Mouse (Mus musculus): ENCODE measurements at regions not wholly inside any gene's neighbourhood (a gene's known extent, or its start where the extent isn't known, plus 50 kb on each side); places are given as distances from the start of the nearest gene placed in this dataset.

- no peak for DNase-seq
Measured at GRCm38 (mm10) chr11:32136066-32136465, 64.0 kb downstream of the Il9r start.

DNA sequence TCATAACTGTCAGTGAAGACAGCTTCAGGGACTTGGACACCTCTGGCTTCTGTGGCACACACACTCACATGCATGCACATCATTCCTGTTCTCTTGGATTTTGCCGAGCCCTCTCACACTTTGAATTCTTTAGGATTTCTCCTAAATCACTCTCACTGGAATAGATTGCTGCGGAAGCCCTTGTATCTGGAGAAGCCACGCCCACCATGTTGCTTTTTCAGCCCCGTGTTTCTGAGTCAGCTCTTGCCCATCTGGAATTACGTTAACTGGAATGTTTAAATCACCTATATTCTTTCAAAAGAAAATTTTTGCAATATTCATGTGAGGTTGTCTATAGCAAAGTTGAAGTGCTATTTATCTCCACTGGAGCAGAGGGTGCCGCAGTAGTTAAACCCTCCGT, 66.1 kb downstream of the Il9r start:
- no peak for DNase-seq

DNA sequence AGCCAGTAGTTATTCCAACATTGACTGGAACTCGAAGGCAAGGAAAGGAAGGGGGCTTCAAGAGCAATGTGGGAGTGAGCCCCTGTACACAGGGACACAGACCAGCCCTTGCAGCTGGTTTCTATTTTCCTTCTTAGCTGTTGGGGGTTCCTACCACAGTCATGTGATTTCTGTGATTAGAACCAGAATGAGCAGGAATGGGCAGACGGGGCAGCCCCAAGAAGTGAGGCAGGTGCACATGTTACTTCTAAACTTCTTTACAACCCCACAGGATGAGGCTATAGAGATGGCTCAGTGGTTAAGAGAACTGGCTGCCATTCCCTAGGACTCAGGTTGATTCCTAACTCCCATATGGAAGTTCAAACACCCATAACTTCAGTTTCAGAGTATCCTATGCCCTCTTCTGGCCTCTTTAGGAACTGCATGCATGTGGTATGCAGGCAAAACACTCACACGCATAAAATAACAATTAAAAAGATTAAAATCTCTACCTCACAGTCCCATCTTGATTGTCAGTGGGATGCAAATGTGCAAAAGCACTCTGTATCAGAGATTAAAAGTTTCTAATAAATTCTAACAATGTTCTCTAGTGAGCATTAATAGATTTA, 68.0 kb downstream of the Il9r start:
- no peak for DNase-seq

DNA sequence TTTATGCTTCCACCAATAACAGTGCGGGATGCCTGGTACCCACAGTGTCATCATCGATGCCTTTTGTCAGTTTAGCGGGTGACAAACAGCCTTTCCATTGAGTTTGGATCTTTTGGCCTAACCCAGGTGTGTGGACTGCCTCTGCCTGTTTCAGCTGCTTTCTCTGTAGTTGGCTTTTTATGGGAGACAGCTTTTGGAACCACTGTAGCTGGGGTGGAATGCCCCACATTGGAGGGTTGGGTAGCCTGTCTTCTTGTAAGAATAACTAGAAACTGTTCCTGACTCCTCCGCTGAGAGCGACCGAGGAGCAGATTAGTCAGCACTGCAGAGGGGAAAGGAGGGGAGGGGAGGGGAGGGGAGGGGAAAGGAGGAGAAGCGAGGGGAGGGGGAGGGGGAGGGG, 71.5 kb downstream of the Il9r start:
- no peak for DNase-seq

DNA sequence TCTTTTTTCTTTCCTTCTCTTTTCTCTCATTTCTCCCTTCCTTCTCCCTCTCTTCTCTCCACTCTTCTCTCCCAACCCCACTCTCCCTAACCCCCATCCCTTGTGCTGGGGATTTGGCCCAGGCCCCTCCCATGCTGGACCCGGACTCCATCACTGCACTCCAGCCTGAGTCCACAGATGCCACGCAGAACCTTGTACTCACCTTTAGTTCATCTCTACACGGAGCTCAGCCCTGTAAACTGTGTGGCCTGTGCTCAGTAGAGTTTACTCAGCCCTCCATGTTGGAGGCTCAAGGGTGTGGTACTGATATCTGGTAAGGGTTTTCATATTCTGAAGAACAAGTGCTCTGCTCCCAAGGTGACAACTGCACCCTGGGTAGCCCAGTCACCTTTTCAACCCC, 72.1 kb downstream of the Il9r start:
- no peak for DNase-seq

- no peak for DNase-seq
Measured at GRCm38 (mm10) chr11:32127401-32127817, 72.7 kb downstream of the Il9r start.

- no peak for DNase-seq
Measured at GRCm38 (mm10) chr11:32126786-32127185, 73.3 kb downstream of the Il9r start.

DNA sequence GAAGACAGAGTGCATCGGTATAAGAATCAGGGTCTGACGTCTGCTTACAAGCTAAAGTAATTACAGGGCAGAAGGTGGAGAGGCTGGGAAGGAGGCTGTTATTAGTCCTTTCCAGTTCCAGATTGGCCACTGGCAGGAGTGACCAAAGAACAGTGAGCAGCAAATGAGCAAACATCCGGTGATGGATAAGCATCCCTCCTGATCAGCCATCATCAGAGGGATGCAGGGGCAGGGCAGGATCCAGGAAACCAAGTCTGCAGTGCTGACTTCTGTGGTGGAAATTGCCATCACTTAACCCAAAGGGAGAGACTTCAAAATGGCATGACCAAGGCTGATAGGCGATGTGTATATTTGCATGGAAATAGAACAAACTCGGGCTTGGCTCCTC, 73.8 kb downstream of the Il9r start:
- DNase-seq = no peak

DNA sequence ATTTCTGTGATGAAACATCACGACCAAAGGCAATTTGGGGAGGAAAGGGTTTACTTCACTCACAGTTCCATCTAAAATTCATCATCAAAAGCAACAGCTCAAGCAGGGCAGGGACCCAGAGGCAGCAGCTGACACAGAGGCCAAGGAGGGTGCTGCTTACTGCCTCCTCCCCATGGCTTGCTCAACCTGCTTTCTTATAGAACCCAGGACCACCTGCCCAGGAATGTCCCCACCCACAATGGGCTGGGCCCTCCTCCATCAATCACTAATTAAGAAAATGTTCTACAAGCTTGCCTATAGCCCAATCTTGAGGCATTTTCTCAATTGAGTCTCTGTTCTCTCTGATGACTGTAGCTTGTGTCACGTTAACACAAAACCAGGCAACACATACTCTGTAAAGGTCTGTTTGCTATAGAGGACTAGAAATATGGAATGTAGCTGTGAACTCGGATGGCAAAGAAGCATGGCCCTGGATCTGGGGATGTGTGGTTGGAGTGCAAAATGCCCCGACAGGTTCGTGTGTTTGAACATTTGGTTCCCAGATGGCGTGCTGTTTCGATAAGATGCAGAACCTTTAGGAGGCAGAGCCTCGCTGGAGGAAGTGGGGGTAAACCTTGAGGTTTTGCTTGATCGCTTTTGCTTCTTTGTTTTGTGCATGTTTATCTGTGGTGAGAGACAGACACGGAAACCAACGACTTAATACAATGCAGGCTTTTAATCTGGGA, 74.3 kb downstream of the Il9r start:
- DNase-seq = no peak

DNA sequence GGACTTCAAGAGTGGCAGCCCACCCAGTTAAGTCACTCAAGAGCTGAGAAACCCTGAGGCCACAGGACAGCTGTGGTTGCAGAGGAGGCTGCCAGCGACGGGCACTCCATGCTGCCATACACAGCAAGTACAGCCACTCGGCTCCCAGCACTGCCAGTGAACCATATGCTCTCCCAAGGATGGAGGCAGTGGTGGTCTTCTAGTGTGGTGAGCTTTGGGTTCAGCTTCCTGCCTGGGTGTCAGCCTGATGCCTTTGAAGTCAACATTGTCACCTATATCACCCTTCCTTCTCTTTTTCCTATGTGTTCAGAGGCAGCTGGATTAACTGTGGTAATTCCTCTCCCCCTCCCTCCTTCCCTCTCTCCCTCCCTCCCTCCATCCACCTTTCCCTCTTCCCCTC, 79.5 kb downstream of the Il9r start:
- no peak for DNase-seq

DNA sequence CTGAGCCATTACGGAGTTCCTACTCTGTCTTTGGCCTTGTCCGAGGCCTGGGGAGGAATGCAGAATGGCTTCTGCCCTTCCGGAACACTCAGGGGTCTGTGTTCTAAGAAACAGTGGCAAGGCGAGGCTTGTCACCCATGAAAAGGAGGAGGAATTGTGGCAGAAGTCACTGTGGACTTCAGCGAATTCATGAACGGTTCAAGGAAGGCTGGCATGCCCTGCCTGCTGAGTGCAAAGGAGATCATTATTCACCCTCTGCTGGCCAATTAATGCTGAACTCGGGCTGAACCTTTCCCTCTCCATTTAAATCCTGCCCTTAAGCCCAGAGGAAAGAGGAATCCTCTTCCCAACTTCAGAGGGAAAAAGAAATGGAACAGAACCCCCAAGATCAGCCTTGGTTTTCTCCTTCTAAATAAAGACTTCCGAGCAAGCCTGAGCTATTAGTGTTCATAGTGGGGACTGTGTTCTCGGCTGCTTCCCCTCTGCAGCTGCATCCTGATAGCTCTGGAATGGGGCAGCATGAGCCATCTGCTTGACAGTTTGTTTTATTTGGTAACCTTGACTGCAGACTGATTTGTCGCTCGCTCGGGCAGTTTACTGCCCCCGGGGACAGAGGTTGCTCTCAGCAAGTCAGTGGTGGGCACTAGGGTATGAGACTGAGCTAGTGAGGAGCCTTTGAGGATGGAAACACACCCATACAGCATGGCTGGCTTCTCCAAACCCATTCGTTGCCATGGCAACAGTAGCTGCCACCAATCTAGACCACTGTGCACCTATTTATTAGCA, 81.0 kb downstream of the Il9r start:
- DNase-seq = no peak

GRCm38 (mm10) chr11:32117930-32118329, 82.1 kb downstream of the Il9r start:
- peak; percentile 48 for DNase-seq

- no peak for DNase-seq
Measured at GRCm38 (mm10) chr11:32113118-32113826, 86.8 kb downstream of the Il9r start.

DNA sequence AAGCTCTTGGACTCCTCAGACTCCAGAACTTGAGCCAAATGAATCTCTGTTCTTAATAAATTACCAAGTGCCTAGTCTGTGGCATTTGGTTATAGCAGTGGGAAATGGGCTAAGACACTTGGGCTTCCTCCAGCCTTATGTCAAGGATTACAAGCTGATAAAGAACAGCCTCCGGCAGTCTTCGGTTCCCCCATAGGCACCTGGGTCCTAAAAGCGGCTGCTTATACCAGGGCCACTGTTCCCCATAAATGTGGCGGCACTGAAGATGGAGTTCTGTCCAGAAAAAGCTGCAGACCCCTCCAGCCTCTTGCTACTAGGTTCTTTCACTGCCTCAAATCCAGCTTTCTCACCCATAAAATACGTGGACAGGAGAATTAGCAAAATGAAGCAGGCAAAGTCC, 87.6 kb downstream of the Il9r start:
- no peak for DNase-seq

DNA sequence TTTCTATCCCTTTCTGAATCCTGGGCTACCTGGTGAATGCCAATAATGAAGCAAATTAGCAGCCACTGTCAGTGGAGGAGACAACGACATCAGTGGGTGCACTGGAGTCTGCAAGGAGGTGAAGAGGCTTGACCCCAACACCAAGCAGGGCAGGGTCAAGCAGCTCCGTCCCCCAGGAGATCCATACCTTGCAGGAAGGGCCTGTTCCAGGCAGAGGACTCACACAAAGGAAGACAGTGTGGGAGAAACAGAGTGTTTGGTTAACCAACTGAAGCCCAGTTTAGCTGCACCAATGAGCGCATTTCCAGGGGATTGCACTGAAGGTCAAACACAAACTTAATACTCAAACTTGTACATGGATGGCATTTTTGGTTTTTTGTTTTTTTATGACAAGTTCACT, 88.2 kb downstream of the Il9r start:
- no peak for DNase-seq

- no peak for DNase-seq
Measured at GRCm38 (mm10) chr11:32109911-32110310, 90.2 kb downstream of the Il9r start.

Measured in right cerebral cortex, postnatal 25 days (tissue).